Mouse (Mus musculus): ENCODE data around the gene Mrpl58. TPM values are rescaled to one million over a fixed set of nuclear protein-coding genes. Genes with fewer than 3 reads are reported as not detected.

Mrpl58 gene
- polyA plus RNA-seq, 1 experiment: 146 TPM

- 71% methylated on average over 5 of the region's 5 CpGs for WGBS
- Histone ChIP-seq H3K4me3 (ENCODE audit: insufficient read depth, low read depth, low read length) (no peak overlapping the region), H3K36me3 (ENCODE audit: control insufficient read depth, insufficient read depth, low read length) (no peaks in the 10 kb centered on the region), H3K27me3 (replicated peaks; ENCODE audit: control insufficient read depth, insufficient read depth, low read length) (no peaks in the 10 kb centered on the region), H3K27ac (ENCODE audit: insufficient read depth, low read depth, low read length) (no peak overlapping the region), H3K4me1 (ENCODE audit: control insufficient read depth, insufficient read depth, low read length) (peaks cover 5% of the 10 kb centered on the region)
- no peak for TF ChIP-seq CTCF (conservative IDR thresholded peaks at IDR 0.05; ENCODE audit: insufficient read depth, insufficient read length, low read depth, low read length)
- no peak for TF ChIP-seq POLR2A (IDR thresholded peaks at IDR 0.05; ENCODE audit: low read depth, low read length)
- DNase-seq: no peak
Observed at GRCm38 (mm10) chr11:115456182-115456581, 52.6 kb downstream of the Mrpl58 start.

DNA sequence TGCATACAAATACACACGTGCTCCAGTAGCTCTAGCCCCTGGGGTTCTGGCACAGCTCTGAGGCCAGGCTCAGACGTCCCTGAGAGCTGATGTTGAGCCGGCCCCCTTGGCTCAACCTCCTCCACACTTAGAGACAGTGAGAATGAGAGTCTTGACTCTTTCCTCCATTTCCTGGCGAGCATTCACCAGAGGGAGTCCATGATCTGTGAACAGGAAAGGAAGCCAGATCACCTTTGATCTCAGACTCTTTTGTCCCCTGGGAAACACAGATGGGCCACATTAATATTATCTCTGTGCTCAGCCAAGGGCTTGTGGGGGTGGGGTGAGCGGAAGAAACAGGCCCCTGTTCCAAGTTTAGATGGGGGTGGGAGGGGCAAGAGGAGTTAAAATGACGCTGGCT, 53.9 kb downstream of the Mrpl58 start:
- 29% methylated on average over 6 of the region's 6 CpGs for WGBS
- no peaks in the 10 kb centered on the region for H3K36me3 ChIP-seq (ENCODE audit: control insufficient read depth, insufficient read depth, low read length)
- TF ChIP-seq POLR2A (IDR thresholded peaks at IDR 0.05; ENCODE audit: low read depth, low read length) (no peak), CTCF (conservative IDR thresholded peaks at IDR 0.05; ENCODE audit: insufficient read depth, insufficient read length, low read depth, low read length) (no peak)
- H3K4me1 ChIP-seq (ENCODE audit: control insufficient read depth, insufficient read depth, low read length): peaks cover 5% of the 10 kb centered on the region
- peak; percentile 77 for DNase-seq
- no peak overlapping the region for H3K4me3 ChIP-seq (ENCODE audit: insufficient read depth, low read depth, low read length)
- no peaks in the 10 kb centered on the region for H3K27me3 ChIP-seq (replicated peaks; ENCODE audit: control insufficient read depth, insufficient read depth, low read length)
- no peak overlapping the region for H3K27ac ChIP-seq (ENCODE audit: insufficient read depth, low read depth, low read length)

- peaks cover 5% of the 10 kb centered on the region for H3K4me1 ChIP-seq (ENCODE audit: control insufficient read depth, insufficient read depth, low read length)
- H3K36me3 ChIP-seq (ENCODE audit: control insufficient read depth, insufficient read depth, low read length): no peaks in the 10 kb centered on the region
- 52% methylated on average over 8 of the region's 8 CpGs for WGBS
- H3K27ac ChIP-seq (ENCODE audit: insufficient read depth, low read depth, low read length): no peak overlapping the region
- no peak overlapping the region for H3K4me3 ChIP-seq (ENCODE audit: insufficient read depth, low read depth, low read length)
- TF ChIP-seq CTCF (conservative IDR thresholded peaks at IDR 0.05; ENCODE audit: insufficient read depth, insufficient read length, low read depth, low read length) (no peak), POLR2A (IDR thresholded peaks at IDR 0.05; ENCODE audit: low read depth, low read length) (no peak)
- no peak for DNase-seq
- no peaks in the 10 kb centered on the region for H3K27me3 ChIP-seq (replicated peaks; ENCODE audit: control insufficient read depth, insufficient read depth, low read length)
Observed at GRCm38 (mm10) chr11:115460976-115461375, 57.4 kb downstream of the Mrpl58 start.

DNA sequence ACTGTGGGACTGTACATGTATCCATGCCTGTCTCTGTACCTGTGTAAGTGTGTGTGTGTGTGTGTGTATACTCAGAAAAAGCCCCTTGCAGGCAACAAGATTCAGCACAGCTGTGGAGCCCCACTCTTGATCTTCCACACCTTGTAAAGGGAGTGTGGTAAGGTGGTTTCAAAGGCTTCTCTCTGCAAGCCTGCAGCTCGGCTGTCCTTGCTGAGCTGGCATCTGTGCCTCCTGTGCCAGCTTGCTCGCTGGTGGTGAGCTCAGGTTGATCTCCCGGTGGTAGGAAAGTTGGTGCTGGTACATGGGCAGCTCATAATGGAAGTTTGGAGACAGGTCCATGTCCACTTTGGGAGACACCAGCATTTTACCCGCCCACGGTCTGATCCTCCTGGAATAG, 58.3 kb downstream of the Mrpl58 start:
- H3K27me3 ChIP-seq (replicated peaks; ENCODE audit: control insufficient read depth, insufficient read depth, low read length): no peaks in the 10 kb centered on the region
- H3K27ac ChIP-seq (ENCODE audit: insufficient read depth, low read depth, low read length): peak overlapping the region; percentile 94
- H3K4me1 ChIP-seq (ENCODE audit: control insufficient read depth, insufficient read depth, low read length): peaks cover 5% of the 10 kb centered on the region
- H3K36me3 ChIP-seq (ENCODE audit: control insufficient read depth, insufficient read depth, low read length): no peaks in the 10 kb centered on the region
- DNase-seq: no peak
- no peak overlapping the region; the same call in 1 of the 2 replicates for H3K4me3 ChIP-seq (ENCODE audit: insufficient read depth, low read depth, low read length)
- WGBS: 57% methylated on average over 5 of the region's 5 CpGs
- no peak for TF ChIP-seq CTCF (conservative IDR thresholded peaks at IDR 0.05; ENCODE audit: insufficient read depth, insufficient read length, low read depth, low read length)
- TF ChIP-seq POLR2A (IDR thresholded peaks at IDR 0.05; ENCODE audit: low read depth, low read length): no peak

Other genes with a start within 250 kb of the Mrpl58 start
- gene Slc9a3r1, start 240.4 kb upstream of the Mrpl58 start, polyA plus RNA-seq (2012; rRNA removed): 229 and 239 TPM in 2 replicates
- gene Tmem104, start 216.3 kb upstream of the Mrpl58 start, polyA plus RNA-seq (2012; rRNA removed): 13.0 and 14.8 TPM in 2 replicates
- 32.4 and 35.3 TPM in 2 replicates for gene Nat9, start 215.9 kb upstream of the Mrpl58 start, polyA plus RNA-seq (2012; rRNA removed)
- gene Grin2c, start 136.5 kb upstream of the Mrpl58 start, polyA plus RNA-seq (2012; rRNA removed): 0.34 and 0.42 TPM in 2 replicates
- 18.0 and 21.0 TPM in 2 replicates for gene Fdxr, start 126.7 kb upstream of the Mrpl58 start, polyA plus RNA-seq (2012; rRNA removed)
- gene Fads6, start 106.1 kb upstream of the Mrpl58 start, polyA plus RNA-seq (2012; rRNA removed): 14.0 and 18.1 TPM in 2 replicates
- gene Otop2, start 96.6 kb upstream of the Mrpl58 start, polyA plus RNA-seq (2012; rRNA removed): not detected in 2 replicates
- 0.04 and 0.05 TPM in 2 replicates for gene Ush1g, start 81.7 kb upstream of the Mrpl58 start, polyA plus RNA-seq (2012; rRNA removed)
- gene Otop3, start 69.0 kb upstream of the Mrpl58 start, polyA plus RNA-seq (2012; rRNA removed): 0.07 and 0.13 TPM in 2 replicates
- gene Hid1, start 36.0 kb upstream of the Mrpl58 start, polyA plus RNA-seq (2012; rRNA removed): 5.4 and 6.1 TPM in 2 replicates
- 5.3 and 5.6 TPM in 2 replicates for gene Cdr2l, start 21.8 kb upstream of the Mrpl58 start, polyA plus RNA-seq (2012; rRNA removed)
- 296 and 478 TPM in 2 replicates for gene Atp5h, start 16.2 kb downstream of the Mrpl58 start, polyA plus RNA-seq (2012; rRNA removed)
- gene Kctd2, start 16.4 kb downstream of the Mrpl58 start, polyA plus RNA-seq (2012; rRNA removed): 35.4 and 37.8 TPM in 2 replicates
- gene Trim80, start 36.8 kb downstream of the Mrpl58 start, polyA plus RNA-seq (2012; rRNA removed): 0.28 and 0.37 TPM in 2 replicates
- 31.1 and 42.8 TPM in 2 replicates for gene Slc16a5, start 58.7 kb downstream of the Mrpl58 start, polyA plus RNA-seq (2012; rRNA removed)
- 6.8 and 7.3 TPM in 2 replicates for gene Armc7, start 71.9 kb downstream of the Mrpl58 start, polyA plus RNA-seq (2012; rRNA removed)
- gene Nt5c, start 88.1 kb downstream of the Mrpl58 start, polyA plus RNA-seq (2012; rRNA removed): 47.6 and 50.5 TPM in 2 replicates
- 62.9 and 64.9 TPM in 2 replicates for gene Jpt1, start 110.6 kb downstream of the Mrpl58 start, polyA plus RNA-seq (2012; rRNA removed)
- 48.4 and 85.2 TPM in 2 replicates for gene Sumo2, start 132.5 kb downstream of the Mrpl58 start, polyA plus RNA-seq (2012; rRNA removed)
- gene Nup85, start 160.7 kb downstream of the Mrpl58 start, polyA plus RNA-seq (2012; rRNA removed): 32.9 and 33.5 TPM in 2 replicates
- 51.7 and 53.1 TPM in 2 replicates for gene Mrps7, start 200.2 kb downstream of the Mrpl58 start, polyA plus RNA-seq (2012; rRNA removed)
- gene Gga3, start 200.3 kb downstream of the Mrpl58 start, polyA plus RNA-seq (2012; rRNA removed): 16.9 and 17.7 TPM in 2 replicates
- gene Mif4gd, start 209.2 kb downstream of the Mrpl58 start, polyA plus RNA-seq (2012; rRNA removed): 138 and 144 TPM in 2 replicates
- gene Slc25a19, start 224.5 kb downstream of the Mrpl58 start, polyA plus RNA-seq (2012; rRNA removed): 144 and 172 TPM in 2 replicates

Data from kidney, adult 2 months (tissue).